Mouse (Mus musculus): ENCODE measurements around the gene Atic. TPM values are rescaled to one million over a fixed set of nuclear protein-coding genes. Genes with fewer than 3 reads are reported as not detected.

Gene Atic
- total RNA-seq (2021), result 10 to 100 TPM; 21.4 to 23.2 TPM
- long read RNA-seq, experiment 1, transcript Atic-201 (16 exons, 2,845 nt), result major isoform, 5 of 11 reads
- long read RNA-seq, experiment 1, partial matches to known transcripts, result 6 of 11 reads
- long read RNA-seq, experiment 1, other reads (novel, unspliced or antisense), result 0 of 11 reads
- long read RNA-seq, experiment 2, transcript Atic-201 (16 exons, 2,845 nt), result major isoform, 8 of 11 reads
- long read RNA-seq, experiment 2, partial matches to known transcripts, result 2 of 11 reads
- long read RNA-seq, experiment 2, other reads (novel, unspliced or antisense), result 1 of 11 reads

DNA sequence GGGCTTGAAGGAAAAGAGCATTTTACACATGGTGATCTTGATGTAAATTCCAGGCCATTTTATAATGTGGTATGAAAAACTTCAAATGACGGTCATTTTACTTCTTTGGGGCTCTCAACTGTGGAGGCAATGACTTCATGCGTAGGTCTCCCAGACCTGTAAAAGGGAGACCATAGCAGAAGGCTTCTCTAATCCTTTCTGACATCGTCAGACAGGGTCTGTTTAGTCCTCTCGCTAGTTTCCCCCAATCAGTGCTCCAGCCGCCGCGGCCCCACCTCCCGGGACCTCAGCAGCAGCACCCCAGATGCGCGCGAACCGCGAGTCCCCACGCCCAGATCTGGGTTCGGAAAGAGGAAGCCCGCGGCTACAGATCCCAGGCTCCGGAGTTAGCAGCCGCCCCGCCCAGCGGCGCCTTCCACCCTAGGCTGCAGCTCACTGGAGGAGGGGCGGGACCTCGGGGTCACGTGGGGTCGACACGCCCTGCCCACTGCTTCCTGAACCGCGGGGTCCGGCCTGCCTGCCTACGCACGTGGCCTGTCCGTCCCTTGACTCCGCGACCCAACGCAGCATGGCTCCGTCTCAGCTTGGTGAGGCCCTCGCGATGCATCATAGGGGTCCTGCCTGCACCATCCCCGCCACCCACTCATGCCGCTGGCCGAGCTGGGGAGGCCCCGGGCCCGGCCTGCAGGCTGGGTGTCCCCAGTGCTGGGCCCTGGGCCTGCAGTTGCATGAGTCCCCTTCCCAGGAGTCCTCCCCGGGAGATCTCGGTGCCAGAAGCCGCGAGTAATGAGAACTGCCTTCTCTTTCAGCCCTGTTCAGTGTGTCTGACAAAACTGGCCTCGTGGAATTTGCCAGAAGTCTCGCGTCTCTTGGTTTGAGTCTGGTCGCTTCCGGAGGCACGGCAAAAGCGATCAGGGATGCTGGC is at the start of gene Atic:
Gene Atic, plus strand, starts transcription at position 463 of the 925 bp plus-strand sequence.
- peak; percentile 90 for DNase-seq

DNA sequence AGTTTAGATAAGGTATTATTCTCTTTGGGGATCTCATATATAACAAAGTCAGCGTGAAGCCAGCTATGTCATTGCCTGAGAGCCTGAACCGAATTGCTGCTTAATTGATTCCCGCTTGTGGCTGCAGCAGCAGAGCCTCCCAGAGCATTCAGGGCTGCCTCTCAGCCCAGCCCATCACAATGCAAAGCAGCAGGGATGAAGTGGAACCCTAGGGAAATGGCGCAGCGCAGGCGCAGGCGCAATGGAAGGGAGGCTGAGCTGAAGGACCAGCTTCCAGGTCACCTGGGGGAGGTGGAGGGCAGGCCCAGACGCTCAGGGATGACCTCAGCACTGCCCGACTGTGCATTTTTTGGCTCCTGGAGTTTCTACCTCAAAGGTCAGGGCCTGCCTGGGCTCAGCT is 49.7 kb upstream of the Atic start:
- DNase-seq, result no peak

DNA sequence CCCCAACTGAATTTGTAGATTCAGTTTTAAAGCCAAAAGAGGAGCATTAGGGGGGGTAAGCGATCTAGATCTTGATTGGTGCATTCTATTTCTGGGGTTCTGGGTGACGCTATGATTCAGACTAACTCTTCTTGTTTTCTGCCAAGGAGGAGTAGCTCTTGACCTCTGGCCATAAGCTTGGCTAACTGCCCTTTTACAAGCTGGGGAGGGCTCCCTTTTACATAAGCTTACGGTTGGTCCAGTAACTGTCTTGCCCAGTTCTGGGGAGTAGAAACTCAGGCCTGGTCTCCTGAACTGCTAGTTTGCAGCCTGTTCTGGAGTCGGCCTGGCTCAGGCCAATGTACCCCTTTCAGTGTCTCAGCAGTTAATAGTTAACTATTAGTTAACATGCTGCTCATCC is 41.9 kb upstream of the Atic start:
- DNase-seq, result no peak

DNA sequence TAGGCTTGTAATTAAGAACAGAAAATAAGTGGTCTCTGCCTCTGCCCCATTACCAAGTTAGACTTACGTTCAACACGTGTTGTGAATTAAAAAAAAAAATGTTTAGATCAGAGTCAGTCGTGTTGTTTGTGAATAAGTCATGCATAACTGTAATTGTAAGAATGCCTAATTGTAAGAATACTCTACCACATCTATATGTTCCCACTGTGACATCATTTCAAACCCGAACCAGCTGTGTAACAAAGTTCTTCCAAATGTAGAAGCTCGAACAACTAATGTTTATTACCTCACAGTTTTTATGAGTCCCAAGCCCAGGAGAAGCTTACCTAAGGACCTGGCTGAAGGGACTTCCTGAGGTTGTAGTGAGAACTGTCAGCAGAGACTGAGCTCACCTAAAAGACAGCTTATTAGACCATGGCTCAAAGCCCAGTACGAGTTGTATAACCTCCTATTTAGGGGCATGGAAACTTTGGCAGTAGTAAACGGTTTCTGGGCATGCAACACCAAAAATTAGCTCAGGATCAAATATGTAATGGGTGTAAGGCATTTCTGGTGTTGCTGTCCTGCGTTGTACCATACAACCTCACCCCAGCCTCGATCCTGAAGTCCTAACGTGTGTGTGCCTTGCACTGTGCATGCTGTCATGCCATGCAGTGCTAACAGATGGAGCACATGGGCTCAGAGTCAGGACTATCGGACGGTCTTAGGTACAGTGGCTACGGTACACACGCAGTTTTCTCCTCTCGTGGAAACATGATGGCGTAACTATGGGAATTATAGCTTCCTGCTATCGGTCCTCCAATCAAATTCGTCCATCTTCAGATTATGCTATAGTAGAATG is 27.9 kb upstream of the Atic start:
- no peak for DNase-seq

DNA sequence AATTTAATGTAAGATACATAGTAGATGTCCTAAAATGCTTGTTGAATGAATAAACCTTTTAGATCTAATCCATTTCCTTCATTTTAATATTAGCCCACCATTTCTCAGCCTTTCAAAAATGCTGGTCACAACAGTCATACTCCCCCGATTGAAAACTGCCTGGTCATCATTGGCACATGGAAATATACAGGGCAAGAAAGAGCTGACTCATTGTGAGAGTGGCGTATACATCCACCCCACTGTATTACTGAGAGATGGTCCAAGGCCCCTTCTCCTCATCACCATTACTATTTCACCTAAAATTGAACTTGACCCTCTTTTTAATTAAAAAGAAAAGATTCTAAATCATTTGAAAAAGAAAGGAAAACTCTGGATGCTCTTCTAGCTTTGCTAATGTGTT is 26.2 kb upstream of the Atic start:
- no peak for DNase-seq

DNA sequence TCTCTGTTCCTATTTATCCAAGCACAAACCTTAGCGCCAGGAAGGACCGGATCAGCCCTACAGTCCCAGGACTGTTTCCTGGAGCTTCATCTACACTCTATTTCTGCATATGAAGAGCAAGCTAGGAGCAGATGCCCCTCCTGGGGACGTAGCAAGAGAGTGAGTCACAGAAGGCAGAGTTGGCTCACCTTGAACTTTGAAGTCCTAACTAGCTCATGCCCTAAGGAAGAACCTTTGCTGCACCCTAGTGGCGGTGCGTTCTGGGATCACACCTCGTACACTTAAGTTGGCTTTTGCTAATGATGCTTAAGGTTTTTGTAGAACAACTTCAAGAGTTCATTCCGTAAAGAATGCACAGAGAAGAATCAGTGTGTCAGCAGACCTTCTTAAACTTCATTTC is 25.3 kb upstream of the Atic start:
- no peak for DNase-seq

DNA sequence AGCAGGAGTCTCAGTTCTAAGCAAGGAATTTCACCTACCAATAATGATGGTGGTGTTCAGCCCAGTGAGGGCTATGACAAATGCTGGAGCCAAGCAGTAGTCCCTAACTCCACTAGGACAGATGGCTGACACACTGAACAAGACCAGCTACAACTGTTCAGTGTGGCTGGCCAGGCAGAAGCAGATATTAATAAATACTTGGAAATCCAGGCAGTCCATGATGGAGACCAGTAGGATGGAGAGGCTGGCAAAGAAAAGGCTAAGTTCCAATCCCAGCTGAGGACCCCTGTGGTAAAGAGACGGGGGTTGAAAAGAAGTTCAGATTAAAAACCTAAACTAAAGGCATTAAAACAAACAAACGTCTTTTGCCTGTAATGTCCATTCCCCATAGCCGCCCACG is 17.3 kb upstream of the Atic start:
- no peak for DNase-seq

DNA sequence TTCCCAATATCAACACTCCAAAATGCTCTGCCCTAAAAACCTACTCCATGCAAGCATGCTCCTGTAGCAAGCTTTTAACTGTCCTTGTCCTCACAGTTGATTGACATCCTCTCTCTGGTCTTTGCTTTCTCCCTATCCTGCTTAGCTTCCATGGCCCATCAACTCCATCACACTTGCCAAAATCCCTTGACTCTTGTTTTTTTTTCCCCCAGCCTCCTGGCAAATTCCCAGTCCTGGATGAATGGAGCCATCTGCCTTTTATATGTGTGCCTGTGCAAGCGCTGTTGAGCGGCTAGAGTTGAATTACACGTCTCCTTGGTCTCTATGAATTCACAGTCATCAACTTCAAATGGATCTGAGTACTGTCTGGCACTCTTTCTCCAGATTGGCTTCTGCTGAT is 16.5 kb upstream of the Atic start:
- peak; percentile 10 for DNase-seq

DNA sequence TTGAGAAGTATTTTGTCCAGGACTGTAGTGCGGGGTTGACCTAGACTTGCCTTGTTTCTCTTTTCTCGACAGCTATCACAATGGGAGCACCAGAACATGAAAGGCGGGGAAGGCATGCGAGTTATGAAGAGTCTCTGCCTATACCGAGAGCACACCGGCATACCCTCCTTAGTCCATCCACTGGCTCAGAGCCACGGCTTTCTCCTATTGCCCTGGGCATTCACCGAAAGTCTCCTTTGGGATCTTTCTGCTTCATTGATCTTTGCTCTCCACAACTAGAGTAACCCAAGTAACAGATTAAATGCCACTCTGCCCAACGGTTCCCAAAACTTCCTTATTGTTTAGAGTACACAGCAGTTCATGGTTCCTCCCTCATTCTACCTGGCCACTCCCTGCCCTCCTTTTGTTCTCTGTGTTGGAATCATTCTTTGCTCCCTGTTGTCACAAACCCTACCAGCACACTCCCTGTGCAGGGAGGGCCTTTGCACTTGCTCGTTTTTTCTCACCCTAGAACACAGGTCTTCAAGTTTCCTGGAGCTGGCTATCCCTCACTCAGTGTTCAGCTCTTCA is 6.2 kb upstream of the Atic start:
- no peak for DNase-seq

DNA sequence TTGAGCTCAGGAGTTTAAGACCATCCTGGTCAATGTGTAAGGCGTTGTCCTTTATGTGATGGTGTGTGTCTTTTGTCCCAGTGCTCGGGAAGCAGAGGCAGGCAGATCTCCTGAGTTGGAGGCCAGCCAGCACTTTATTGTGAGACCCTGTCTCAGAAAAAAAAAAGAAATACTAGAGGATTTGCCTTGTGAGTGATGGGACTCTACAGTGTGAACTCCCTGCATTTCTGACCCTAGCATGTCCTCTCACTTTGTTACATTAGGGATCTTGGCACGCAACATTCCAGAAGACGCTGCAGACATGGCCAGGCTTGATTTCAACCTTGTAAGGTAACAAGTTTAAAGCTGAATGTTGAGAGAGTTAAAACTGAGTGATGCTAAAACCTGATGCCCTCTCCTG is 3.7 kb downstream of the Atic start:
- DNase-seq, result no peak

DNA sequence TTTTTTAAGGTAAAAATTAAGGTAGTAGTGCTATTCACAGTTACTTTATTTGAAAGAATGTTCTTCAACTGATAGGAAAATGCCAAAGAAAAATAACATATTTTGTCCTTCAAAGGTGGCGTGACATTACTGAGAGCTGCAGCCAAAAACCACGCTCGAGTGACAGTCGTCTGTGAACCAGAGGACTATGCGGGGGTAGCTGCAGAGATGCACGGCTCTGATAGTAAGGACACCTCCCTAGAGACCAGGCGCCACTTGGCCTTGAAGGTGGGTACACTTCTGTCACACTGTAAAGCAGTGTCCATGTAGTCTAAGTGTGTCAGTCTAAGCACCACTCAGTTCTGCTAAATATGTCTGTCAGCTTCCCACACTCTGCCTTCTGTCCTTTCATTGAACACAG is 7.3 kb downstream of the Atic start:
- DNase-seq, result no peak

DNA sequence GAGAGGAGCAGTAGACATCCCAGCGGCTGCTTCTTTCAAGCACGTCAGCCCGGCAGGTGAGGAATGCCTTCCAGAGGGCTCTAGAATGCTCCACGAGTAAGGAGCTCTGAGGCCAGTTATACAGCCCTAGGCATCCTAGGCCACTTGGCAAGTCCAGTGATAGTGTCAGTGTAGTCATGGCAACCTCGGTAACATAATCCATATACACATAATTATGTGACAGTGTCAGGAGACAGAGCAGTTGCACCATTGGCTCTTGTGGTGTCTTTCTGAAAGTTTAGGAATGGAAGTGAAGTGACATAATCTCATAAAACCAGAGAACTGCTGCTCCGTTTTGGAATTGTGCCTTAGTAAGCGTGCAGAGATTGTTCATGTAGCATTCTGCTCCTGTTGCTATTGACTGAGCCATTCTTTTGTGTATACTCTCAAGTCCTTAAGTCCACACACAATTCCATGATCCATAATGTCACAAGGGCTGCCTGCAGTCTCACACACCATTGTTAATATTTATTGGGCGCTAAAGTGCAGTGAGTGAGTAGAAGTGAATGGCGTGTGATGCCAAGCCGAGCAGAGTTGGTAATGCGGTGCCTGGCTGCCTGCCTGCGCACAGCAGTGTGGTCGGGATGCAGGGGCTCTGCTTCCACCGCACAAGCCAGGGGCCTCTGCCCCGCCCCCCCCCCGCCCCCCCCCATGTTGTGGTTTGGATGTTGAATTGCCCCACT is 11.1 kb downstream of the Atic start:
- no peak for DNase-seq

DNA sequence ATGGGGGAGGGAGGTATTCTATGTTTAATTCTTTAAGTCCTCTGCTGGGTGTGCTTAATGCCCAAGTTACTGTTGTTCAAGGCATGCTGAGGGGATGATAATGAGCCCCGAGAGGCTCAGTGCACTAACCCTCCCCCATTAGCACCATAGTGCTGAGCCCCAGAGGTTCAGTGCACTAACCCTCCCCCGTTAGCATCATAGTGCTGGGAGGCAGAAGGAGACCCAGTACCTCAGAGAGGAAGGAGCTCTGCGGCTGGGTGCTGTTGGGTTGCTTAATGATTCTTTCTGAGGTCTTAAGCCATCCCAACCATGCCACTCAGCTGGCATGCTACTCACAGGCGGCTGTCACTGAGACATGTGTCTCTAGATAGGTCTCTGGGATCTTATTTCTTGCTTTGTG is 13.2 kb downstream of the Atic start:
- no peak for DNase-seq

DNA sequence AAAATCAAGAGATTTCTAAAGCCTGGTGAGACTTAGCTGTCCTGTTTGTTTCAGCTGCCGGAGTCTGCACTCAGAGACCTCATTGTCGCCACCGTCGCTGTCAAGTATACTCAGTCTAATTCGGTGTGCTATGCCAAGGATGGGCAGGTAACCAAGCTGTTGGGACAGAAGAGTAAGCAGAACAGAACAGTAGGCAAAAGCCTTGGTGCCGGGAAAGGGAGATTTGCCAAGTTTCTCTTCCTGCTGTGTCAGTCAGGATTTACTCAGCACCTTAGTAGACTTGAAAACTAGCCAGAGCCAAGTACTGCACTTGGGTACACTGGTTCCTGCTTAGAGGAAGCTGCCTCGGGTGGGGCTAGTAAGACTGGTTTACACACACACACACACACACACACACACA is 19.0 kb downstream of the Atic start:
- DNase-seq, result no peak

DNA sequence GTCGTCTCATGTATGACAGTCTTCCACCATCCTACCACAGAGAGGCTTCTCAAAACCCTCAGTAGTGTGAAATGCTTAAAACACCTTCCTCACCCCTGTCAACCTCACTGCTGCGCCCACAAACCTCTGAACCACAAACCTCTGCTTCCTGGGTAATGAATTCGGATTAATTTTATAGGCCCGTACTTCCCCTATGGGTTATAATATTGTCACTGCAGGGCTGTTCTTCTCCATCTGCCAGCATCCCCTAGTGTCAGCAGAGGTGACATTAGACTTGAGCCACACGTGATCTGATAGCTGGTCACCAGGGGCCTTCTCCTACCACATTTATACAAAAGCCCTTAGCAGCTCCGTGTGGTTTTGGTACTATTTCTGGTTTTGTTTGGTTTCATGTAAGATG is 19.9 kb downstream of the Atic start:
- no peak for DNase-seq

DNA sequence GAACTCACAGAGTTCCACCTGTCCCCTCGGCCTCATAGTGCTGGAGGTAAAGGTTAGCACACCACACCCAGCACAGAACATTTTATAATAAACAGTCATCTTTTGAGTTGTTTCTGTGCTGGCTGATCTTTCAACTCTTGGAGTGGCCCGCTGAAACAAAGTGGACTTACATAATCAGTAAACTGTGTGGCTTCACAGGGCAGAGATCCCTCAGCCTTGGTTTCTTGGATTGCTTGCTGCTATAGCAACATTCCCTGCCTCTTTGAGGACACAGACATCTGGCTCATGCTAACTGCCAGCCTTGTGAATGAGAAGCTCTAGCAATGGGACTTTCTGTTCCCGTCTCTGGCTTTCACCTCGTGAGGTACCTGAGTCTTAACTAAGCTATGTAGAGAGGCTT is 22.6 kb downstream of the Atic start:
- DNase-seq, result peak; percentile 32

DNA sequence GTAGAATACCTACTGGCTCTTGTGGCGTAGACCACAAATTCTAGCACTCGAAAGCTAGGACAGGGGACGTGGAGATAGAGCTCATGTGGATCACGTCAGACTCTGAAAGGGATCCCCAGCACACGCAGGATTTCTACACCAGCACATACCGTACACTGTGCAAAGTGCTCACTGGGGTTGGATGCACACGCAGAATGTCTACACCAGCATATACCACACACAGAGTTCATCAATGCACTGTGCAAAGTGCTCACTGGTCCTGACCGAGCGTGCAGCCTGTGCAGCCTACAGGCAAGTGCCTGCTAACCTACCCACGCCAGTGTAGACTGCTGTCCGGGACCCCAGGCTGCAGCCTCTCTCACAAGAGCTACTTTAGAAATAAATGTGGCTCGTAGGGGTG is 23.5 kb downstream of the Atic start:
- no peak for DNase-seq

DNA sequence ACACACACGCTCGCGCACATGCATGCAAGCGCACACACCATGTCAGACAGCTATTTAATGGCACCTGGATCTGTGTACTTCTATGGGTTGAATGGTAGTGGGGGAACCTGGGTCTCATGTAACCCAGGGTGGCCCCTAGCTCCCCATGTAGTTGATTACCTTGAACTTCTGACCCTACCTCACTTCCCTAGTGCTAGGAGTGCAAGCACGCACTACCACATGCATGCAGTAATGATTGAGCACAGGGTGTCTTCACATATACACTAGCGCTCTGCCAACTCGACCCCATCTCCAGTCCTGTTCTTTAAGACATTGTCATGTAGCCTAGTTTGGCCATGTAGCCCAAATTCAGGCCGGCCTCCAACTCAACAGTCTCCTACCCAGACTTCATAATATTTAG is 26.4 kb downstream of the Atic start:
- no peak for DNase-seq

DNA sequence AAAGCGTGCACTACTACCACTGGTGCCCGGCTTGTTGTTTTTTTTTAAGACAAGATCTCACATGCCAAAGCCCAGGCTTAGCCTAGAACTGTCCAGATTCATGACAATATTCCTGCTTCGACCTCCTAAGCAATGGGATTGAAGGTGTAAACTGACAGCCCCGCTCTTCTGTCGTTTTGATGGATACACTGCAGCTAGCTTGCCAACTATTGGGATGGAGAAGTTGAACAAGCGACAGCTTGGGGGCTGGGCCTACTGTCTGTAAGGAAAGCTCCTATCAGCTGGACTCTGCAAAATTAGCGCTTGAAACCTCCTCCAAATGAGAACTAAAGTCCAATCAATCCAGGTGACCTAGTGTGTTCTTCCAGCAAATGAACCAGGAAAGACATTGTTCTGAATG is 26.9 kb downstream of the Atic start:
- no peak for DNase-seq

DNA sequence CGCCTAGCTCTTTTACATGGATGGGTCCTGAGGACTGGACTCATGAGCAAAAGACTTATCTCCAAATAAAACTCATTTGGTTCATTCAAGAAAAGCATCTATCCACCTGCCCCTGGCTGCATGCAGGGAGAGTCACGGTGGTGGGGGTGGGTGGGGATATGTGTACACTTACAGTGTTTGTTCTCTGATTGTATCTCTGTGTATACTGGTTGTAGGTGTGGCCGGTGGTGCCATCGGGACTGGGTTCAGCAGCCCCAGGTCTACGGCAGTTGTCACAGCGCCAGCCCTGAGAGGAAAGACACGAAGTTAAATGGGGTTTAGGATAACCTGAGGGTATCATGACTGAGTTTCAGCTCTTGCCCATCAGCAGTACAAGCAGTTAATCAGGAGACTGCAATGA is 29.7 kb downstream of the Atic start:
- no peak for DNase-seq

DNA sequence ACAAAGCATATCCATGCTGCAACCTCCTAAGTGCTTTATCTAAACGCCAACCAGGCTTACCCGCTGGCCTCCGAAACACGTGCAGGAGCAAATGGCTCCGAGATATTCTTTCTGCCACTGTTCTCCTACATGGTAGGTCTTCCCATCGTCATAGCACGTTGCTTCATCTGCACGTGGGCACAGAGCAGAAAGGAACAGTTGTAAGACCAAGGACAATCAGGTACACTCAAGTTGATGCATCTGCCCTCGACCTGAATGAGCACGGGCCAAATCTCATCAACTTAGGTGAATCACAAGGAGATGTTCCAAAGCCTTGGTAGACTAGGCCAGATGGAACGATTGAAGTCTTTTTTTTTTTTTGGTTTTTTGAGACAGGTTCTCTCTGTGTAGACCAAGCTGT is 33.1 kb downstream of the Atic start:
- DNase-seq, result no peak

DNA sequence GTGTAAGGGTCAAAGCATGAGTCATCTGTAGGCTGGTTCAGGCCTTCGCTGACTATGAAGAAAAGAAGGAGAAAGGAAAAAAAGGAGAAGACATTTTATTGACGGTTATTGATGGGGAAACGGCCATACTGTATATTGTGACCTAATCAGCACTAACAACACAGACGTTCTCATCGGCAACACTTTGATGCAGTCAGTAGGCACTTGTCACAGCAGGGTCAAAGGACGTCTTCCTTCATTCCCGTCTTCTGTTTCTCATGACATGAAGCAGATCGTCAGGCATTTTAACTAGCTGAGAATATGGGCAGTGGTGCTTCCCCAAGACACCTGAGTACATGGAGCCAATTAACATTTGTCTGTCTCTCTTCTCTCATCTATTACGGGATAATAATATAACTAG is 36.2 kb downstream of the Atic start:
- DNase-seq, result no peak

All from gastrocnemius, postnatal 25 days (tissue).